Mouse (Mus musculus) midbrain, postnatal 0 days (tissue): ENCODE measurements around the gene Atad2b. TPM values are rescaled to one million over a fixed set of nuclear protein-coding genes. Genes with fewer than 3 reads are reported as not detected.
A peak's percentile ranks its signal among the peaks of the same experiment; 100 is the strongest.
"Not testable (repeated sequence)": the region's sequence is repeated elsewhere in the genome, so short reads cannot be mapped to it uniquely, and the experiment has no call there.

Experiments
- ATAC-seq: fragments of 200-750 bp; cut with Nextera tagmentation; 2 replicates; pipeline ENCODE4 v1.8.0; 2017; ENCODE audit warnings: moderate number of reproducible peaks, mild to moderate bottlenecking, moderate TSS enrichment, moderate library complexity; ENCODE audit not compliant: low FRiP score
- DNase-seq: peaks from one replicate; pipeline ENCODE4 v3.0.0-alpha.2; 2015; ENCODE audit warnings: low spot score
- H3K27ac ChIP-seq: fragments of 300-500 bp; sonication (generic); 2 replicates; pipeline ENCODE4 v1.5.1; 2014; ENCODE audit warnings: low read depth, mild to moderate bottlenecking, low read length, mixed read lengths
- H3K27me3 ChIP-seq: fragments of 300-500 bp; sonication (generic); 2 replicates; pipeline ENCODE4 v1.6.1; 2014; ENCODE audit warnings: low read length, control low read depth, mixed read lengths; ENCODE audit not compliant: insufficient read depth
- H3K36me3 ChIP-seq: fragments of 300-500 bp; sonication (generic); 2 replicates; pipeline ENCODE4 v1.6.1; 2014; ENCODE audit warnings: low read length, control low read depth, mixed read lengths; ENCODE audit not compliant: insufficient read depth
- H3K4me1 ChIP-seq: fragments of 300-500 bp; sonication (generic); 2 replicates; pipeline ENCODE4 v1.6.1; 2014; ENCODE audit warnings: mild to moderate bottlenecking, control low read depth, antibody characterized with exemption, low read length, mixed read lengths; ENCODE audit not compliant: insufficient read depth
- H3K4me2 ChIP-seq: fragments of 300-500 bp; sonication (generic); 2 replicates; pipeline ENCODE4 v1.6.1; 2014; ENCODE audit warnings: low read depth, mild to moderate bottlenecking, low read length, mixed read lengths; ENCODE audit not compliant: poor library complexity, severe bottlenecking
- H3K4me3 ChIP-seq: fragments of 300-500 bp; sonication (generic); 2 replicates; pipeline ENCODE4 v1.5.1; 2014; ENCODE audit warnings: low read depth, mild to moderate bottlenecking, low read length, moderate library complexity
- H3K9ac ChIP-seq: fragments of 300-500 bp; sonication (generic); replicated peaks from 2 replicates; pipeline ENCODE4 v1.6.1; 2014; ENCODE audit warnings: mild to moderate bottlenecking, low read length, moderate library complexity, mixed read lengths; ENCODE audit not compliant: poor library complexity, severe bottlenecking
- H3K9me3 ChIP-seq: fragments of 300-500 bp; sonication (generic); 2 replicates; pipeline ENCODE4 v1.6.1; 2016; ENCODE audit warnings: low read length, control low read depth
- CTCF ChIP-seq: IDR thresholded peaks from 2 replicates; pipeline ENCODE4 v1.5.1; 2016; ENCODE audit warnings: antibody characterized with exemption, mild to moderate bottlenecking
- WGBS: fragments of 180-500 bp; shearing (Covaris S2); extraction: QIAGEN DNeasy Blood & Tissue Kit; methylation state at CpG from one replicate; pipeline ENCODE4 v1.1.7; 2014; 5-methylcytosine and 5-hydroxymethylcytosine counted together
- polyA plus RNA-seq: library from polyadenylated mRNA; unstranded; fragments of >200 nt; fragmentation: Nextera tagmentation; extraction: Ambion mirVana; gene quantifications from 2 replicates; pipeline ENCODE4 v1.2.1, GENCODE M21; 2015
- total RNA-seq: library from RNA; depleted of rRNA; stranded (reverse); fragments of >200 nt; gene quantifications from 2 replicates; pipeline ENCODE4 v1.2.3, GENCODE M21; 2014

Atad2b gene
- total and polyA plus RNA-seq, 2 experiments from 2014 or later = 8.8 to 27.2 TPM

DNA sequence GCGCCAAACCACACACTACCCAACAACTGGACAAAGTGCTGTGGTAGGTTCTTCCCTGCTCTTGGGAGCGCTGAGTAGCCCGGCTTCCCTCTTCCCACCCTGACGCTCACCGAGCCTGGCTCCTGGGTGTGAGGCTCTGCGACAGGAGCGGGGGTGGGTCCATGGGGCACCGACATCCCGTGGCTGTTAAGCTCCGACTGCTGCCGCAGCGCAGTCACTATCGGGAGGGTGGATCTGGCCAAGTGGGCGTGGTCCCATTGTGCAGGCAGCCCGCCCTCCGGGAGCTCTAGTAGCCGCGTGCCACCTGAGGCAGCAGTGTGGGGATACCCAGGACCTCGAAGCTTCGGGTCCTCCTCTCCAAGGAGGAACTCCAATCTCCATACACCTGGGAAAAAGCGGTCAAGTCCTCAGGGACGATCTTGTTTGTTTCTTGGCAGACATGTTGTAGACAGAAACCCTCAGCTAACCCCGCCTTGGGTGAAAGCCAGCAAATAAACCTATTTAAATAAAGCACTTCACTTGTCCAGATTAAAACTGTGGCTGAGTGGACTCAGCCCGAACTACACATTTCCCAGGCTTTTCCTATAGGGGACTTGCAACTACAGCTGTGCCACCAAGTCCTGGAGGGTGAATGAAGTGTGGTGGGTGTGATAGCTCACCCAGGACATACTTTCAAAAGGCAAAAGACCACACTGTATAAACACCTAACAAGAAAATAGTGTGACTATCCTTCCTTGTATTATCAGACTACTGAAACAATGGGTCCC lies 42.8 kb upstream of the Atad2b start, which contains the start of gene Mfsd2b:
TSS of gene Mfsd2b (minus strand) at position 199 of the 767 bp plus-strand sequence.
- H3K4me1 ChIP-seq = peaks cover 5% of the 10 kb centered on the region; the same call in 1 of the 2 replicates
- DNase-seq (peak; percentile 76), ATAC-seq (peak; percentile 77)
- TF ChIP-seq CTCF = no peak
- H3K36me3 ChIP-seq = no peaks in the 10 kb centered on the region
- no peak within 1 kb of the TSS for H3K27ac ChIP-seq
- H3K4me2 ChIP-seq = peak within 1 kb of the TSS; percentile 91
- peak within 1 kb of the TSS; percentile 41 for H3K4me3 ChIP-seq
- H3K9me3 ChIP-seq = no peaks in the 10 kb centered on the region
- 3% methylated on average over 24 of the region's 24 CpGs for WGBS
- H3K9ac ChIP-seq = peak within 1 kb of the TSS; percentile 59
- no peaks in the 10 kb centered on the region for H3K27me3 ChIP-seq

DNA sequence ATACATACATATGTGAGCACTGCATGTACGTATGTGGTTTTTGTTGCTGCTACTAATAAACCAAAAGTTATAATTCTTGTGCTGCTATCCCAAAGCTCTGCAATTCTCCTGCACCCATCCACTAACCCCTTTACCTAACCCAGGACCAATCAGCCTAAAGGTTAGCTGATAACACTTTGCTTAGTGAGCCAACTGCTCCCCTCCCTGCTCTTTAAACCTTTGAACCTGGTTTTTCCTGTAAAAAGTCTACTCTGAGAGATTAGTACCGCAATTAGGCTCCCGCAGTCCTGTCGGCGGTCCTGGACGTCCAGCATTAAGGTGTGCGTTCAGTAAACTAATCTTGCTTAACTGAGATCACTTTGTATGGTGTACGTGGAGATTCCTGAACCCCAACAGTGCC lies 41.5 kb upstream of the Atad2b start:
- ATAC-seq (no peak), DNase-seq (no peak)
- no peak overlapping the region for H3K4me2 ChIP-seq
- H3K9me3 ChIP-seq = no peaks in the 10 kb centered on the region
- no peak overlapping the region for H3K27ac ChIP-seq
- no peaks in the 10 kb centered on the region for H3K27me3 ChIP-seq
- H3K4me3 ChIP-seq = no peak overlapping the region
- H3K4me1 ChIP-seq = peaks cover 5% of the 10 kb centered on the region; the same call in 1 of the 2 replicates
- H3K9ac ChIP-seq = no peak overlapping the region
- TF ChIP-seq CTCF = no peak
- no peaks in the 10 kb centered on the region for H3K36me3 ChIP-seq
- whole genome bisulfite sequencing = 85% methylated on average over 8 of the region's 8 CpGs

DNA sequence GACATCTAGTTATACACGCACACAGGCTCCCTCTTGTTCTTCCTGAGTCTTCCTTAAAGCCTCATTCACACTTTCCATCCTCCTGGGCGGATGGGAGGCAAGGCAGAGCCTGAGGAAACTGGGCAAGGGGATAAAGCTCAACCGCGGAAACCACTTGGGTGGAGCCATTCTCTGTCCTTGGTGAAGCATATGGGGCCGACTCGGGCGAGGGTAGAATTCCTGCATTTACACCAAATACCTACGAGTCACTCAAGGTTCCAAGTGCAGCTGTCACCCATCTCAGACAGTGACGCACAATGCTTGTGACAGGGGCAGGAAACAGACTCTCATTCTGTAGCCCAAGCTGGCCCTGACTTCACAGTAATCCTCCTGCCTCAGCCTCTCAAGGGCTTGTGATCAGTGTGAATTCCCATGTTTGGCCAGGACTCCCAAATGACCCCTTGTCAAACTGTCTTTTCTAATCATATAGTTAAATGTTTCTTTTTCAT lies 38.8 kb upstream of the Atad2b start:
- Histone ChIP-seq H3K27ac (no peak overlapping the region), H3K4me2 (no peak overlapping the region), H3K4me3 (no peak overlapping the region), H3K36me3 (0 out of 2 replicates have a peak, but pooled peaks cover 2% of the 10 kb centered on the region), H3K9ac (no peak overlapping the region), H3K4me1 (peaks cover 5% of the 10 kb centered on the region; the same call in 1 of the 2 replicates), H3K27me3 (no peaks in the 10 kb centered on the region), H3K9me3 (no peaks in the 10 kb centered on the region)
- TF ChIP-seq CTCF = no peak
- DNase-seq (no peak), ATAC-seq (no peak)
- 83% methylated on average over 9 of the region's 9 CpGs for WGBS

DNA sequence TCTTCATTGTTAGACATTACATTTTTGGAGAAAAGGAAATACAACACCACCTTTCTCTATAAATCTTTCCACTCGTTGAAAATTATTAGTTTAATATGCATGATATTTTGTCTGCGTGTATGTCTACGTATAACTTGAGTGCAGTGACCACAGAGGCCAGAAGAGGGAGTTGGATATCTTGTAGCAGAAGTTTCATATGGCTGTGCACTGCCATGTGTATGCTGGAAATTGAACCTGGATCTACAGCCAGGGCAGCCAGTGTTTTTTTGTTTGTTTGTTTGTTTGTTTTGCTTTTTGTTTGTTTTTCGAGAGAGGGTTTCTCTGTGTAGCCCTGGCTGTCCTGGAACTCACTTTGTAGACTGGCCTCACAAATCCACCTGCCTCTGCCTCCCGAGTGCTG lies 38.1 kb upstream of the Atad2b start:
- no peak for DNase-seq
- H3K9ac ChIP-seq = no peak overlapping the region
- H3K36me3 ChIP-seq = 0 out of 2 replicates have a peak, but pooled peaks cover 2% of the 10 kb centered on the region
- no peak for ATAC-seq
- no peak overlapping the region for H3K4me3 ChIP-seq
- 97% methylated on average over 5 of the region's 5 CpGs for WGBS
- peak; percentile 39 for TF ChIP-seq CTCF
- no peaks in the 10 kb centered on the region for H3K27me3 ChIP-seq
- no peaks in the 10 kb centered on the region for H3K9me3 ChIP-seq
- no peak overlapping the region for H3K4me2 ChIP-seq
- no peak overlapping the region for H3K27ac ChIP-seq
- H3K4me1 ChIP-seq = peaks cover 3% of the 10 kb centered on the region; the same call in 1 of the 2 replicates

DNA sequence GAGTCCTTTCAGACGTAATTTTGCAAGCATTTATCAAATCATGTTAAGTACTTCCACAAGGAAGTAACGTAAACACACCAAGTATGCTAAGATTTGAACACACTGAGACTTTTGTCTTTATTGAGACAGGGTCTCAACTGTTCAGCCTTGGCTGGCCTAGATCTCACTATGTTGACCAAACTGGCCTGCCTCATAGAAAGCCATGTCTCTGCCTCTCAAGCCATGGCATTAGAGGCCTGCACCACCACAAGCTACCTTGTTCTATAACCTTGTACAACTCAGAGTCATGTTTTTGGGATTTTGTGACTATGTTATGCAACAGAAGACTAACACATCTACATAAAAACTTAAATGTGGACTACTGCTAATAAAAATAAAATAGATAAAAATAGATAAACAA lies 35.1 kb upstream of the Atad2b start:
- no peak overlapping the region for H3K9ac ChIP-seq
- ATAC-seq (no peak), DNase-seq (no peak)
- no peaks in the 10 kb centered on the region for H3K9me3 ChIP-seq
- 96% methylated on average over 2 of the region's 2 CpGs for WGBS
- no peak overlapping the region for H3K4me3 ChIP-seq
- no peaks in the 10 kb centered on the region for H3K4me1 ChIP-seq
- H3K27ac ChIP-seq = no peak overlapping the region
- H3K4me2 ChIP-seq = no peak overlapping the region
- TF ChIP-seq CTCF = no peak
- H3K36me3 ChIP-seq = 0 out of 2 replicates have a peak, but pooled peaks cover 2% of the 10 kb centered on the region
- H3K27me3 ChIP-seq = no peaks in the 10 kb centered on the region

DNA sequence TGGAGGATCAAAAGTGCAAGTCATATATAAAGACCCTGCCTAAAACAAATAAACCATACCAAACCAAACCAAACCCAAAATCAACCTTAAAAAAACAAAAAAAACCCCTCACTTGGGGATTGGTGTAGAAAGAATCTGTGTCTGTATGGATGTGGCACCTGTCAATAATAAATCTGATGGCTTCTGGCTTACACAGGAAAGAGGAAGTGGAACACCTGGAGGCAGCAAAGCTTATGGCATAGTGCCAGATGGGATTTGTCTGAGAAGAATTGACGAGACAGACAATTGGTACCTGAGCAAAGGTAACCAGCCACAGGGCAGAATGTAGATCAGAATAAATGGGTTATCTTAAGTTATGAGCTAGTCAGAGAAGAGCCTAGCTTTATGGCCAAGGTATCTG lies 32.1 kb upstream of the Atad2b start:
- no peak overlapping the region for H3K27ac ChIP-seq
- no peak for ATAC-seq
- no peak overlapping the region for H3K4me3 ChIP-seq
- no peak overlapping the region for H3K4me2 ChIP-seq
- H3K4me1 ChIP-seq = no peaks in the 10 kb centered on the region
- DNase-seq = no peak
- TF ChIP-seq CTCF = no peak
- H3K27me3 ChIP-seq = no peaks in the 10 kb centered on the region
- WGBS = 69% methylated on average over 1 of the region's 1 CpGs
- no peaks in the 10 kb centered on the region for H3K9me3 ChIP-seq
- H3K36me3 ChIP-seq = 0 out of 2 replicates have a peak, but pooled peaks cover 2% of the 10 kb centered on the region
- no peak overlapping the region for H3K9ac ChIP-seq

DNA sequence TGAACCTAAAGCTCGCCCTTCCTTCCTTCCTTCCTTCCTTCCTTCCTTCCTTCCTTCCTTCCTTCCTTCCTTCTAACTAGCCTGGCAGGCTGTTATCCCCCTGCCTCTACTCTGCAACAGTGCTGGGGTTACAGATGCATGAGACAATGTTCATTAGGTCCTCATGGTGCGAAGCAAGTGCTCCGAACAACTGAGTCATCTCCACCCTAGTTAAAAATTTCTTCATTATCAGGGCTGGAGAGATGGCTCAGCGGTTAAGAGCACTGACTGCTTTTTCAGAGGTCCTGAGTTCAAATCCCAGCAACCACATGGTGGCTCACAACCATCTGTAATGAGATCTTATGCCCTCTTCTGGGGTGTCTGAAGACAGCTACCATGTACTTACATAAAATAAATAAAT lies 30.6 kb upstream of the Atad2b start:
- H3K27ac ChIP-seq, H3K9ac ChIP-seq, H3K9me3 ChIP-seq, DNase-seq, H3K4me1 ChIP-seq, H3K36me3 ChIP-seq, H3K4me2 ChIP-seq, H3K27me3 ChIP-seq, H3K4me3 ChIP-seq, ATAC-seq: not testable (repeated sequence)
- WGBS = 96% methylated on average over 4 of the region's 4 CpGs
